Mouse (Mus musculus) limb, embryonic 12.5 days (tissue): ENCODE measurements around the gene Spon2. TPM values are rescaled to one million over a fixed set of nuclear protein-coding genes. Genes with fewer than 3 reads are reported as not detected.

Experiments
- ATAC-seq: fragments of 200-750 bp; cut with Nextera tagmentation; 2 replicates; pipeline ENCODE4 v1.8.0; 2017; ENCODE audit warnings: low read depth, moderate TSS enrichment; ENCODE audit not compliant: insufficient number of reproducible peaks, insufficient read depth, low FRiP score, low TSS enrichment
- H3K27ac ChIP-seq: fragments of 300-500 bp; sonication (generic); 2 replicates; pipeline ENCODE4 v1.5.1; 2016; ENCODE audit warnings: mild to moderate bottlenecking, moderate library complexity
- H3K27me3 ChIP-seq: fragments of 300-500 bp; sonication (generic); 2 replicates; pipeline ENCODE4 v1.6.1; 2016; ENCODE audit warnings: mild to moderate bottlenecking, moderate library complexity
- H3K36me3 ChIP-seq: fragments of 300-500 bp; sonication (generic); 2 replicates; pipeline ENCODE4 v1.6.1; 2016; ENCODE audit warnings: mild to moderate bottlenecking, moderate library complexity
- H3K4me1 ChIP-seq: fragments of 300-500 bp; sonication (generic); replicated peaks from 2 replicates; pipeline ENCODE4 v1.6.1; 2016
- H3K4me2 ChIP-seq: fragments of 300-500 bp; sonication (generic); 2 replicates; pipeline ENCODE4 v1.6.1; 2016; ENCODE audit warnings: mild to moderate bottlenecking, moderate library complexity
- H3K4me3 ChIP-seq: fragments of 300-500 bp; sonication (generic); replicated peaks from 2 replicates; pipeline ENCODE4 v1.5.1; 2016; ENCODE audit warnings: mild to moderate bottlenecking
- H3K9ac ChIP-seq: fragments of 300-500 bp; sonication (generic); replicated peaks from 2 replicates; pipeline ENCODE4 v1.6.1; 2016; ENCODE audit warnings: mild to moderate bottlenecking, moderate library complexity
- H3K9me3 ChIP-seq: fragments of 300-500 bp; sonication (generic); 2 replicates; pipeline ENCODE4 v1.6.1; 2016; ENCODE audit warnings: mild to moderate bottlenecking, moderate library complexity
- WGBS: fragments of 180-500 bp; shearing (Covaris S2); methylation state at CpG from one replicate; pipeline ENCODE4 v1.1.7; 2016; 5-methylcytosine and 5-hydroxymethylcytosine counted together
- polyA plus RNA-seq: library from polyadenylated mRNA; unstranded; fragments of >200 nt; fragmentation: Nextera tagmentation; extraction: Ambion mirVana; gene quantifications from 2 replicates; pipeline ENCODE4 v1.2.1, GENCODE M21; 2016

Gene Spon2
- polyA plus RNA-seq, 1 experiment from 2014 or later: 1.4 TPM

- H3K4me1 ChIP-seq: no peaks in the 10 kb centered on the region
- no peak overlapping the region for H3K27ac ChIP-seq
- H3K4me2 ChIP-seq: no peak overlapping the region
- no peaks in the 10 kb centered on the region for H3K36me3 ChIP-seq
- H3K4me3 ChIP-seq: no peak overlapping the region
- 75% methylated on average over 5 of the region's 5 CpGs for WGBS
- no peak overlapping the region for H3K9ac ChIP-seq
- no peak for ATAC-seq
- no peaks in the 10 kb centered on the region for H3K27me3 ChIP-seq
- no peaks in the 10 kb centered on the region for H3K9me3 ChIP-seq
Measured at GRCm38 (mm10) chr5:33232791-33233190, 14.5 kb upstream of the Spon2 start.

- Histone ChIP-seq H3K4me2 (no peak overlapping the region), H3K9ac (no peak overlapping the region), H3K27ac (no peak overlapping the region), H3K36me3 (no peaks in the 10 kb centered on the region), H3K9me3 (no peaks in the 10 kb centered on the region), H3K27me3 (no peaks in the 10 kb centered on the region), H3K4me3 (no peak overlapping the region), H3K4me1 (0 out of 2 replicates have a peak, but pooled peaks cover under 1% of the 10 kb centered on the region)
- ATAC-seq: no peak
- 75% methylated on average over 5 of the region's 5 CpGs for WGBS
Measured at GRCm38 (mm10) chr5:33230285-33230684, 12.0 kb upstream of the Spon2 start.

DNA sequence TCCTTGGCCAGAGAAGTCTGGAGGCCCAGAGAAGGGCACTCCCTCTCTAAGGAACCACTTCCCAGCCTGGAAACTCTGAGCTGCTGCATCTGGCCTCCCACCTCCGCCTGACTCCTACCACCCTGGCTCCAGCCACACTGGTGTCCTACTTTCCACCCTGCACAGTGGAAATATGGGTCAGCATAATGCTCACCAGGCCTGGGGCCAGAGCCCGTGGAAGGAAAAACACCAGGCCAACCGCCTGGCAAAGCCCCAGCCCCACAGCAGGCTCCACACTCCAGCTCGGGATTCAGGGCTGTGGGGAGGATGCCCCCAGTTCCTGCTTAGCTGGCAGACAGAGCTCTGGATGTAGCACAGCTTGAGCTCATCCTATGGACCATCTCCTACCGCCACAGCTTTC is 10.2 kb upstream of the Spon2 start:
- no peak overlapping the region for H3K9ac ChIP-seq
- no peak overlapping the region for H3K27ac ChIP-seq
- H3K27me3 ChIP-seq: no peaks in the 10 kb centered on the region
- no peak overlapping the region for H3K4me2 ChIP-seq
- H3K36me3 ChIP-seq: no peaks in the 10 kb centered on the region
- peaks cover 4% of the 10 kb centered on the region; the same call in 1 of the 2 replicates for H3K4me1 ChIP-seq
- 74% methylated on average over 5 of the region's 5 CpGs for WGBS
- no peak for ATAC-seq
- no peaks in the 10 kb centered on the region for H3K9me3 ChIP-seq
- no peak overlapping the region for H3K4me3 ChIP-seq

DNA sequence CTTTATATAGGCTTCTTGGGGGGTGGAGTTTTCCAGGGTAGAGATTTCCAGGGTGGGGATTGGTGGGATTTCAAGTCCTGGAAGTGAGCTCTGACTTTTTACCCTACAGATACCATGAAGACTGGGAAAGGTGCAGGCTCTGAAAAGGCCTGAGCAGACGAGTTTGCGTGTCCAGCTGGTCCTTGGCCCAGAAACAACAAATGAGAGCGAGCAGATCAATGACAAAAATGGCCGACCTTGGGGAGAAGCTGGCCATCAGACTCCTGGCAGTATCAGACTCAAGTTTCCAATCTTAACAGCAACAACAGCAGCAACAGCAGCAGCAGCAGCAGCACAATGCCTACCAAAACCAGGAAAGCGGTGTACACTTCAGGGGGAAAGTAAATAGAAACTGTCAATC is 7.4 kb upstream of the Spon2 start:
- ATAC-seq: no peak
- WGBS: 91% methylated on average over 5 of the region's 5 CpGs
- no peaks in the 10 kb centered on the region for H3K9me3 ChIP-seq
- H3K4me1 ChIP-seq: peaks cover 23% of the 10 kb centered on the region
- H3K4me3 ChIP-seq: no peak overlapping the region
- H3K27ac ChIP-seq: no peak overlapping the region
- no peak overlapping the region for H3K9ac ChIP-seq
- no peak overlapping the region for H3K4me2 ChIP-seq
- H3K27me3 ChIP-seq: no peaks in the 10 kb centered on the region
- no peaks in the 10 kb centered on the region for H3K36me3 ChIP-seq

DNA sequence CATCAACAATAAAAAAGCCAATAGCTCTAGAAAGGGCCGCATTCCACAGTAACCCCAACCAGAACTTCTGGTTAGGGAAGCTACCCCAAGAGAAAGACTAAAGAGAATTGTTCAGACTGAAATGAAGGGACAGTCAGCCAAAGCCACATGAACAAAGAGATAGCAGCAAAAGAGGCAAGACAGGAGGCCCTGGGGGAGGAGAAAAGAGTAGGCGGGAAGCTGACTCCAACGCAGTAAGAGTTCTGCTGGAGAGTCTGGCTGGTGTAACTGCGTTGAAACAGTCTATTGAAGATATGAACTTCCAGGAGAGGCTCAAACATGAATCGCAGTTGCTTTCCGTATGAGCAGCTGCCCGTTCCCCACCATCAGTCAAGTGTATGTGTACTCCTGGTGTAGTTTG is 6.2 kb upstream of the Spon2 start:
- Histone ChIP-seq H3K4me3 (no peak overlapping the region), H3K4me2 (no peak overlapping the region), H3K36me3 (no peaks in the 10 kb centered on the region), H3K9ac (no peak overlapping the region), H3K9me3 (no peaks in the 10 kb centered on the region), H3K4me1 (peaks cover 29% of the 10 kb centered on the region), H3K27me3 (no peaks in the 10 kb centered on the region), H3K27ac (no peak overlapping the region)
- ATAC-seq: no peak
- WGBS: 92% methylated on average over 7 of the region's 7 CpGs

- Histone ChIP-seq H3K4me3 (no peak overlapping the region), H3K4me1 (peaks cover 33% of the 10 kb centered on the region), H3K4me2 (no peak overlapping the region), H3K27me3 (no peaks in the 10 kb centered on the region), H3K36me3 (no peaks in the 10 kb centered on the region), H3K9ac (no peak overlapping the region), H3K9me3 (no peaks in the 10 kb centered on the region), H3K27ac (peak overlapping the region; percentile 24; the same call in 1 of the 2 replicates)
- WGBS: 50% methylated on average over 9 of the region's 9 CpGs
- no peak for ATAC-seq
Measured at GRCm38 (mm10) chr5:33222841-33223744, 4.8 kb upstream of the Spon2 start.

DNA sequence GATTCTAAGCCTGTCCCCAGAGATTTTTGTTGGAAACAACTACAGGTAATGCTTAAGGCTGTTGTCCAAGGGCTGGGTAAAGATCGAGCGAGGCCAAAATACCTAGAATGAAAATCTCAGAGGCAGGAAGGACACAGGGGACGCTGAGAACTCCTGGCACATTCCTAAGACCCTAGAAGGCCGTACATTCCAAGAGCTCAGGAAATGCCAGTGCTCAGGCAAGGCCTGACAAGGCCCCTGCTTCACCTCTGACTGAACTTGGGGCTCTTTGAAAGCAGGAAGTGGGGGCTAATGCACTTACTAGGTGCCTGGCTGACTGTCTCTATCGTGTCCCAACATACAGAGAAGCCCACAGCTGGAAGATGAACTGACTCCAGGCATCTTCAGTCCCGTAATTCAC is 4.1 kb upstream of the Spon2 start:
- H3K4me3 ChIP-seq: no peak overlapping the region
- H3K9me3 ChIP-seq: no peaks in the 10 kb centered on the region
- H3K27ac ChIP-seq: peak overlapping the region; percentile 24; the same call in 1 of the 2 replicates
- no peaks in the 10 kb centered on the region for H3K27me3 ChIP-seq
- H3K4me1 ChIP-seq: peaks cover 40% of the 10 kb centered on the region
- no peak overlapping the region for H3K4me2 ChIP-seq
- no peaks in the 10 kb centered on the region for H3K36me3 ChIP-seq
- no peak overlapping the region for H3K9ac ChIP-seq
- no peak for ATAC-seq
- WGBS: 35% methylated on average over 6 of the region's 6 CpGs

DNA sequence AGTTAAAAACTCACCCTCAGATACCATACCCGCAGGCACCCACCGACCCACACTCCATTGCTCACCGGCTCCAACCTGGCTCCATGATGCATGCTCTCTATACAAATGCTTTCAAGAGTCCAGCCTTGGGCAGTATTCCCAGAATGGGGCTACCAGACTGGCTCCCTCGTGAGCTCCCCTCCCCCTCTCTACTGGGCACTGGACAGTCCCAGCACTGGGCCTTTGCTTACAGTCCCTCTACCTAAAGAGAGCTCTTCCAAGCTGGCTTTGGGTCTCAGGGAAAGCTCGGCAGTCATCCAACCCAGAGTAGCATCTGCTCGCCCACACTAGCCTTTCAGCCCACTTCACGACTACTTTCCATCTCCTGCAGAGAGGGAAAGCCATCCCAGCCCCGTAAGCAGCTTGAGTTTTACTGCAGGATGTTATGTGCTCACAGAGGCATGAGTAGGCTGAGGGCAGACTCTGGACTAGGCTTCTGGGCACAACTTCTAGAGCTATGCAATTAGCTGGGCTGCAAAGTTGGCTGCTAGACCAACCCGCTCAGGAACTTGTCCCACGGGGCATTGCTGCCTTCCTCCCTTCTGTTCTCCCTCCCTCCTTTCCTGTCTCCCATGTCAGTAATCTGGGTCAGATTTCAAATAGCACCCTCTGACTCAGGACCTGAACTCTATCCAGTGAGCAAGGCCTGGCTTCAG is 2.2 kb upstream of the Spon2 start:
- no peak overlapping the region for H3K9ac ChIP-seq
- no peak overlapping the region for H3K27ac ChIP-seq
- WGBS: 64% methylated on average over 10 of the region's 10 CpGs
- no peak overlapping the region for H3K4me3 ChIP-seq
- no peak overlapping the region for H3K4me2 ChIP-seq
- no peak for ATAC-seq
- H3K9me3 ChIP-seq: no peaks in the 10 kb centered on the region
- peaks cover 42% of the 10 kb centered on the region for H3K4me1 ChIP-seq
- H3K27me3 ChIP-seq: no peaks in the 10 kb centered on the region
- H3K36me3 ChIP-seq: no peaks in the 10 kb centered on the region

DNA sequence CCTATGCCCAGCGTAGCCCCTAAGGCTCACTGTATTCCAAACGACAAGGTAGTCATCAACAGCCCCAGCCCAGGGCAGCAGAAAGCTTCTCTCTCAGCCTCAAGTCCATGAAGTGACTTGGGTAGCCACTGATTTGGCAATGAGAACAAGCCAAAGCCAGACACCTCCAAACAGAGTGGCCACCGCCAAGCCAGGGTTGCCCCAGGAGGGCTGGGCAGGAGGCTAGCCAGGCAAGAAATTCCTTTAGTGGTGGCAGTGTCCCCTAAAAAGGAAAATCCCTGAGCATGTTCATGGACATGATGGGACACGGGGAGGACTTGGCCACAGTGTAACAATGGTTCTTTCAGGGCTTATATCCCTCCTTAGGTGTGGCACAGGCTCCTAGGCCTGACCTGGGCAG is 1.6 kb upstream of the Spon2 start:
- Histone ChIP-seq H3K9ac (no peak overlapping the region), H3K36me3 (no peaks in the 10 kb centered on the region), H3K4me3 (no peak overlapping the region), H3K4me1 (peaks cover 39% of the 10 kb centered on the region), H3K27me3 (no peaks in the 10 kb centered on the region), H3K27ac (no peak overlapping the region), H3K9me3 (no peaks in the 10 kb centered on the region), H3K4me2 (no peak overlapping the region)
- 92% methylated on average over 4 of the region's 4 CpGs for WGBS
- ATAC-seq: no peak

DNA sequence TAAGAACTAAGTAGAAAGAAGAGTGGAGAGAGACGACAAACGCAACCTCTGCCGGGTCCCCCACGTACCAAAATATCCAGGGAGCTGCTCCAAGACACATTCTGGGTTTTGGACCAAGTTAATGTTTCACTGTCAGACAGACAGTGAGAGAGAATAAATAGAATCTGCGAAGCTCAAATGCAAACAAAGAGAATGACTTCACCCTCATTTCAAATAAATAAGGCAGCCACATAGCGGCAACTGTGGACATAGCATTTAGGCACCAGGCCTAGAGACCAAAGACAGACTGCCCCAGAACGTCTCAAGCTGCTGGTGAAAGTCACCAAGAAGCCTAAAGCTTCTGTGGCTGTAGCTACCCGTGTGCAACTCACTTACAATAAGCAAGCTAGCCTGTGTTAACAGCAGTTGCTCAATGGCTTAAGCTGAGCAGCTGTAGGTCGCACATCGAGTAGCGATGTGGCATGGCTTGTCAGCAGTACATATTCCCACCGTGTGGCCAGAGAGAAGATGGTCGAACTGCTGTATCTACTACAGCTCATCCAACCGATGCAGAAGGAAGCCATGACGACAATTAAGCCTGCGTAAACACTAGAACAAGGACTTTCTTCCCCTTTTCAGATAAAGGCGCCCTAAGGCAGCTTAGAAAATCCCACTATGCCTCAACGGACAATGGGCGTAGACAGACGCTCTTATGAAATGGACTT is 643 bp upstream of the Spon2 start:
- no peak overlapping the region for H3K9ac ChIP-seq
- no peaks in the 10 kb centered on the region for H3K27me3 ChIP-seq
- no peak overlapping the region for H3K4me3 ChIP-seq
- H3K4me1 ChIP-seq: peaks cover 39% of the 10 kb centered on the region
- no peak for ATAC-seq
- H3K4me2 ChIP-seq: no peak overlapping the region
- no peaks in the 10 kb centered on the region for H3K36me3 ChIP-seq
- no peaks in the 10 kb centered on the region for H3K9me3 ChIP-seq
- WGBS: 88% methylated on average over 20 of the region's 20 CpGs
- no peak overlapping the region for H3K27ac ChIP-seq

DNA sequence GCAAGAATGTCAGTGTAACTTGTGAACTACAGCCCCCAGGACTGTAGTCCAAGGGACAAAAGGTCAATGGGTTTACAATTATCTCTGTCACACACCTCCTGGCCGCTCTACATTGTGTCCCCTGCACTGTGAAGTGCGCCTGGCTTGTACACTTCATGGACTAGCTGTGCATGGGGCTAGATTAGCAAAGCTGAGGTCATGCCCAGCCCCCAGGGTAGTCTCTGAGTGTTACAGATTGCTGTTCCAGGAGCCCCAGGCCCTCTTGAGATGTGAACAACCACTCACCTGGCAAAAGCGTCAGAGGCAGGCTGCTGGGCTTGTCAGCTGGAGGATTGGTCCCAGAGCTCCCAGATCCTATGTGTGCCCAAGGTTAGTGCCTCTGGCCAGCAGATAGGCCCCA is 592 bp downstream of the Spon2 start:
- 47% methylated on average over 3 of the region's 3 CpGs for WGBS
- Histone ChIP-seq H3K9me3 (no peaks in the 10 kb centered on the region), H3K27me3 (no peaks in the 10 kb centered on the region), H3K36me3 (no peaks in the 10 kb centered on the region), H3K9ac (no peak overlapping the region), H3K27ac (0 out of 2 replicates have a peak overlapping the region, but pooled peaks have one; percentile 19), H3K4me1 (peaks cover 30% of the 10 kb centered on the region), H3K4me2 (no peak overlapping the region; the same call in 1 of the 2 replicates), H3K4me3 (no peak overlapping the region)
- ATAC-seq: no peak
